Mouse (Mus musculus): ENCODE measurements around the gene 2310061I04Rik.

Gene 2310061I04Rik

DNA sequence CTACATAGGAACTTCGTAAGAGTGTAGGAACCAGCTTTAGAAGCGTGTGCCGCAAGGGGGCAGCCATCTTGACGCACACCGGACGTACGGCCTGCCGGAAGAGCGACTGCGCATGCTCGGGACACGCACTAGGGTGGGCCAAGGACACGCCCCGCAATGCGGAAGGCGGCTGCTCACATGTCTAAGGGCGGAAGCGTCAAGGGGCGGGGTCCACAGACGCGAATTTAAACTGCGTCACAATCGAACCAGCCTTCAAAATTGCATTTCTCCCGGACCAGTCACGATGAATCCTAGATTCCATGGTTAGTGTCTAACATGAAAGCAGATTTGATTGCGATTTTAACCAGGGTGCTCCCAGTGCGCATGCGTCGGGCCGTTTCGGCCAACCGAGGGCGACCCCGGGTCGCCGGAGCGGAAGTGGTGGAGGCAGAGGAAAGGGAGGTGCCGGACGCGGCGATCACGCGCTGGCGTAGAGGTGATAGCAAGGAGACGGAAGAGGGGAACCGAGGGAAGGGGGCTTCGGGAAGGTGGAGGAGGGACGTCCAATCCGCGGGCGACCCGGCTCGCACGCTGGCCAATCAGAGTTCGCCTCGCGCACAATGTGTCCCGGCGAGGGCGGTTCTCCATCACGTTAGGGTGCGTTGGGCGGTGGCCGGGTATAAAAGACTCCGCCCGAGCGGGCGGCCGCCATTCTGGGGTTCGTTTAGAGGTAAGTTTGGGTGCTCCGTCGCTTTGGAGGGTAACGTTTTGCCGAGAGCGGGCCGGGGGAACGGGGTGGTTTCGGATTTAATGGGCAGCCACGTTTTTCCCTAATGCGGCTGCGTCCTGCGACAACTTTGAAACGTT, 19.3 kb upstream of the 2310061I04Rik start, which contains the start of the genes Mrps18b and Ppp1r10:
Gene Mrps18b (minus strand): TSS at position 93 of the 846 bp plus-strand sequence.
Gene Ppp1r10 (plus strand): TSS at position 138 of the 846 bp plus-strand sequence.
- peak; percentile 96 for DNase-seq (ENCODE audit: extremely low read depth, low read depth)

DNA sequence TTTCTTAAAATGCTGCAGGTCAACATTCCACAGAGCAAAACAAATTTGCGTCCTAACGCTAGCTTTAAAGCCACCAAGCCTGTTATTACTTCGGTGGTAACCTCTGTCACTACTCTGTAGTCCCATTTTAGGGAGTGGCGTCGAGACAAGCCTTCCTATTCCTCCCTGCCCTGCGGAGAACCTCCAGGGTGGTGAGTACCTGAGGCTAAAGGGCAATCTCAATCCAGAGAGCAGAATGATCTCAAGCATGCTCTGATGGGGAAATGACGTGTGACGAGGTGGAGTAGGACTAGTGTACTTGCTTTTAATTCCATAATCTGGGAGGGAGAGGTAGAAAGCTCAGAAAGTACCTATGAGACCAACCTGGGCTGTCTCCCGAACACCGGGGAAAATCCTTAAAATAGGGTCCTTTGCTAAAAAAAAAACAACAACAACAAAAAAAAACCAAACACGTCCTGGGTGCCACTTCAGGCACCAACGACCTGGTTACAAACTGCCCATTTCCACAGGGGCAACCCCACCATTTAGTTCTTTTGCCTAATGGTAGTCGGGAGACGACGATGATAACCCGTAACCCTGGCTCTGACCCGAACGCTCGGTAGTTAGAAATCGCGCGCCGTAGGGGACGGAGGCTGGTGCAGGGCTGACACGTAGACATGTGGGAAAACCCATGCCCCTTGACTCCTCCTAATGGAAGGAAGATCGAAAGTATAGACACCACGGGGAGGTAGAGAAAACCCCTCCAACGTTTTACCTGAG, 18.5 kb upstream of the 2310061I04Rik start:
- DNase-seq (ENCODE audit: extremely low read depth, low read depth), result peak; percentile 40

DNA sequence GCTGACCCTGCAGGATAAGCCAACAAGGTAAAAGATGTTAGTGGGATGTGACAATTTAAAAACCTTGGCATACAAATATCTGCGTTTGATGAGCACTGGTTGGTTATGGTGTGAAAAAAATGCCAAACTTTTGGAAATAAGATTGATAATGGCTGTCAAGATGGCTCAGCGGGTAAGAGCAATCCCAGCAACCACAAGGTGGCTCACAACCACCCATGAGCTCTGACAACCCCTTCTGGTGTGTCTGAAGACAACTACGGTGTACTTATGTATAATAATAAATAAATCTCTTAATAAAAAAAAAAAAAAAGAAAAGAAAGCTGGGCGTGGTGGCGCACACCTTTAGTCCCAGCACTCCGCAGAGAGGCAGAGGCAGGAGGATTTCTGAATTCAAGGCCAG, 17.7 kb upstream of the 2310061I04Rik start:
- no peak for DNase-seq (ENCODE audit: extremely low read depth, low read depth)

DNA sequence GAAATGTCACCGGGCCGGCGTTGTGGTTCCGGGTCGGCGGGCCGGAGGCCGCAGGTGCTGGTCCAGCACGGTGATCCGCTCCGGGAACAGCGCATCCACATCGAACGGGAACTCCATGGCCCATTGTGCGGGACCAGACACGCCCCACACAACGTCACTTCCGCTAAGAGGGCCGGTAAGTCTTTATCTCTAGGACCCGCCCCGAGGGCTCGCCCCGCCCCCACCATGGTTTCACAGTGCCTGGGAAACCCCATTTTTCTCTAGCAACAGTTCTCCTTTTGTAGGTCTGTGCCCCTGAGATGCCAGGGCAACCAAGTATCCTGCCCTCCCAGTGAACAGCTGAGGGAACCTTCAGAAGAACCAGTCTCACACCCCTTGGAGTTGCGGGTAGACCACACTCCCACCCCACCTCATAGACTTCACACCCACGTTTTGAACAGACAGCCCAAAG, 12.7 kb upstream of the 2310061I04Rik start, which contains the start of gene Atat1:
Gene Atat1 (minus strand): TSS at position 157 of the 451 bp plus-strand sequence.
- DNase-seq (ENCODE audit: extremely low read depth, low read depth), result peak; percentile 85

DNA sequence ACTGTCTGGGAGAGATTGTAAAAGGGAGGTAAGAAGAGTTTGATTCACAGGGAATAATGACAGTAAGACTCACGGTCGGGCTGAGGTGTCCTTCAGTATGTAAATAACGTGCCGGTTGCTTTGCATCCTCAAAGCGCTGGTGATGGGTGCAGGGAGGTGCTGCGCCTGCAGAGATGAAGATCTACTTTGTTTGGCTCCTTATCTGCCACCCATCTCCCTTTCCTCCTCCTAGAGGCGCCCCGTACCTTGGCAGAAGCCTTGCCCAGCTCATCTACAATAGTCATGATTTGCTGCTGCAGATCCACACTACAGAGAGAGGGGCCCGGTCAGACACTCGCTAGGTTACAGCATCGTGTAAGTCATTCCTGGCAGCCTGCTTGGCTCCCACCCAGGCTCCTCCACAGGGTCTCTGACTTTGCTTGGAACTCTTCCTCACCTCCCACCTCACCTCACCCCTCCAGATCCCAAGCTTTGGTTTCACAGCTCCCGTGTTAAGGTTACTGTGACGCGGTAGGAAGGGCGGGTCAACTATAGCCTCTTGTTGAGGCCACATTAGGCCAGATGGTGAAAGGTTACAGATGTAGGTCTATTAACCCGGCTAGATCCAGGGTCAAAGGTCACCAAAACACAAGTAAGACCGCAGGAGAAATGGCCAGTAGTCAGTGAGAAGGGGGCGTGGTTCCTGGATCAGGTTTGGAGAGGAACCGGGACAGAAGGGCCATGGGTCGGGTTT, 12.1 kb upstream of the 2310061I04Rik start:
- no peak for DNase-seq (ENCODE audit: extremely low read depth, low read depth)

DNA sequence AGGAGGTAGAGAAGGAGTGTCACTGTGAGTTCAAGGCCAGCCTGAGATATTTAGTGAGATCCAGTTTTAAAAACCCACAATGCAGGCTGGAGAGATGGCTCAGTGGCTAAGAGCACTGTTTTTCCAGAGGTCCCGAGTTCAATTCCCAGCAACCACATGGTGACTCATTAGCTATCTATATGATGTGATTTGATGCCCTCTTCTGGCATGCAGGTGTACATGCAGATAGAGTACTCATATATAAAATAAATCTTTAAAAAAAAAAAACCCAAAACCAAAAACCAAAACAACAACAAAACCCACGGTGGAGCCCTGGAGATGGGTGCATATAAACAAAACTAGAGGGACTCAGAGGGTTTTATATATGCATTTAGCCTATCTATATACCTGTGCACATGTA, 10.4 kb upstream of the 2310061I04Rik start:
- DNase-seq (ENCODE audit: extremely low read depth, low read depth), result no peak

DNA sequence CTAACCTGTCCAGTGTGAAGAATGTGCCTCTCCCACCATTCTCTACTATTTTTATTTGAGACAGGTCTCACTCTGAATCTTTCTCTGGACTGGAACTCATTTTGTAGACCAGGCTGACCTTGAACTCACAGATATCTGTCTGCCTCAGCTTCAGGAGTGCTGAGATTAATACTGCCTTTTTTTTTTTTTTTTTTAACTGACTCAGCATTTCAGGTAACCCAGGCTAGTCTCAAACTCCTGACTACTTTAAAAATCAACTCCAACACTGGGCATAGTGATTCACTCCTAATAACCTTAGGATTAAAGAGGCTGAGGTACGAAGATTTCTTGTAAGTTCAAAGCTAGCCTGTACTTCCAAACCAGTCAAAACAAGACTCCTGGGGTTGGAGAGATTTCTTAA, 8.4 kb upstream of the 2310061I04Rik start:
- DNase-seq (ENCODE audit: extremely low read depth, low read depth), result no peak

DNA sequence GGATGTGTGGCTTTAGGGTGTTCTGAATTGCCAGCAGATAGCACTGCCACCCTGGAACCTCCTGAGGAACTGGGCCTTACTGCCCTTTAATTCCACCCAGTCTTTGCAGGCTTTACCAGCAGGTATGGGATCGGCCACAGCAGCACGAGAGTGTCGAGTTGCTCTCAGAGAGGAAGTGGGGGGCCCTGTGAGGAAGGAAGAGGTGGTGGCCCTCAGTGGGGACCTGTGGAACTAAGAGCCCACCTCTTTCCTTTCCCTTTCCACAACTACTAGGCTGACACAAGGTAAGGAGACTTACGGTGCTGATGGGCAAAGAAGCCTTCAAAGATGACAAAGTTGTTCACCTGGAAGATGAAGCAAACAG, 6.7 kb upstream of the 2310061I04Rik start:
- DNase-seq (ENCODE audit: extremely low read depth, low read depth), result no peak

DNA sequence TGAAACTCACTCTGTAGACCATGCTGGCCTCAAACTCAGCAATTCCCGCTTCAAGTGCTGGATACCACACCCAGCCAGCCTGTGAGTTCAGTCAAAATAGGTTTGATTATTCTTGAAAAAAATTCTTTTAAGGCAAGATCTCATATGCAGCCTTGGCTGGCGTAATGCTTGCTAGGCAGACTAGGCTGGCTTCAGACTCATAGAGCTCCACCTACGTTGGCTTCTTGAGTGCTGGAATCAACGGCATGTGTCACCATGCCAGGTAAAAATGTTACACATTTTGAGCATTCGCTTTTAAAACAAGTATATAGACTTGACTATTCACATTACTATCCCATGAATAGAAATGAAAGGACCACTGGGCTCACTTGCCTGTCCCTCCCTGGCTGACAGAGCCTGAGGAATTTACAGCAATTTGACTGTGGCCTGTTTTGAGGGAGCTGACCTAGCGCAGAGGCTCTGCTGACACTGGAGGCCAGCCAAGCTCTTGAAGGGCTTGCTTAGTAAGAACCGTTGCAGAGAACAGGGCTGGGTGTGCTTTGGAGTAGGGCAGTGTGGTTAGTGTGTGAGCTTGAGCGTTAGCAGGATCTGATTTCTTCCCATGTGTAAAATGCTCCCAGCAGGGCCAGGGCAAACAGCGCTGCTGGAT, 6.2 kb upstream of the 2310061I04Rik start:
- DNase-seq (ENCODE audit: extremely low read depth, low read depth), result no peak

DNA sequence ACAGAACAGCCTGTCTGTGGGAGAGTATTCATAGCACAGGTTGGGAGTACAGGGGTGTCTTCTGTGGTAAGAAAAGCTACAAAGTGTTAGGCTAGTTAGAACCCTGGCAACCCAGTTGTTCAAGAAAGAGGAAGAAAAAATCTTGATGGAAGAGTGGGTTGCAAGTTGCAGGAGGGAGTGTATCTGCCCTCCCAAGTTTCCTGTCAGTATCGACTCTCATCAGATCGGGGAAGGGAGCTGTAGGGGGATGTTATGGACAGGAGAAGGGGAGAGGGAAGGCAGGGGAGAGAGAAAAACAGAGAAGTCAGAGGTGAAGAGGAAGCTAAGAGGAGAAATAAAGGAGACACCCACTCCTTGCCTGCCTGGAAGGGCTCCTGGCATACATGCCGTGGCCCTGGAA, 3.4 kb upstream of the 2310061I04Rik start:
- DNase-seq (ENCODE audit: extremely low read depth, low read depth), result peak; percentile 90

DNA sequence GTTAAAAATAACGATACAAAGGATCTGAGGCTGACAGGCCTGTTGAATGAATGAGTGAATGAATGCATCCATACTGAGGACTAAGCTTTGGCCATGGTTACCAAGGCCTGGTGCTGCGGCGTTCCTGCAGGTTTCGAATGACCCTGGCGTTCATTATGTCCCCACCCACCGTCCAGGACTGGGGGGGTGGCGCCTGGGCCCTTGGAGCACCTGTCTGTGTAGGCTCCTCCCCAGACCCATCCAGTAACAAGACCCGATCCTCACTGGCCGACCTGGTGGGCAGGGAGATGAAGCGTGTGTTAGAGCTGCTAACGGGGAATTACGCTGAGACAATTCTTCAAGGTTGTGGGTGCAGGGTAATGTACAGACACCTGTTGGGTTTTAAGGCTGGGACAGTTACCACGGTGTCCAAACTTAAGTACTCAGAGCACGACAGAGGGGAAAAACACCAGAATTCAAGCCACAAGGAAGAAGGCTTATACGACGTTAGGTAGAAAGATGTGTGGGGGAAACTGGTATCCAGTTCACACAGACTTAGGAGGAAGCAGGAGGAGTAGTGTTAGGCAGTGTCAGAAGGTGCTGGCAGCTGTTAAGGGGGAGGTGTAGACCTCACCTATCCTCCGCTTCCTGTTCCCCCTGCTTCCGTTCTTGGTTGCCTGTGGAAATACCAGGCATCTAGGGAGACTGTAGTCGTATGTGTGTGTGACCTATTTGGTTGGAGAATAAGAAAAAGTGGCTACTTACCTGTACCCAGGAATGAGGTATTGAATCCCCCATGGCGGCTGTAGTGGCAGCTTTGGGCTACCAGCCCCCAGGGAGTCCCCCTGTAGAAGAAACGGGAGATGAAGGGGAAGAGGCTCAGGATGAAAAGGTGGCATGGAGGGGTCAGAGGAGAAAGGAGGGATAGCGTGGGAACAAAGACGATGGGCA, 678 bp upstream of the 2310061I04Rik start:
- no peak for DNase-seq (ENCODE audit: extremely low read depth, low read depth)

DNA sequence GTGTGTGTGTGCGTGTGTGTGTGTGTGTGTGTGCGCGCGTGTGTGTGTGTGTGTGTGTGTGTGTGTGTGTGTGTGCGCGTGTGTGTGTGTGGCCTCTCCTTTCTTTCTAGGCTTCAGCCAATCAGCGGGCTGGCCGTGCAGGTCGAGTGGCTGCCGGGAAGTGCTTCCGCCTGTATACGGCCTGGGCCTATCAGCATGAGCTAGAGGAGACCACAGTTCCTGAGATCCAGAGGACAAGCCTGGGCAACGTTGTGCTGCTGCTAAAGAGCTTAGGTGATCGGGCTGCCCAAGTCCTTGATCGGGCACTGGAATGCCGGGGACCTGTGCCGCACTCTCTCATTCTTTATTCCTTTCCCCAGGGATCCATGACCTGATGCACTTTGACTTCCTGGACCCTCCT, 9.5 kb downstream of the 2310061I04Rik start:
- DNase-seq (ENCODE audit: extremely low read depth, low read depth), result no peak

DNA sequence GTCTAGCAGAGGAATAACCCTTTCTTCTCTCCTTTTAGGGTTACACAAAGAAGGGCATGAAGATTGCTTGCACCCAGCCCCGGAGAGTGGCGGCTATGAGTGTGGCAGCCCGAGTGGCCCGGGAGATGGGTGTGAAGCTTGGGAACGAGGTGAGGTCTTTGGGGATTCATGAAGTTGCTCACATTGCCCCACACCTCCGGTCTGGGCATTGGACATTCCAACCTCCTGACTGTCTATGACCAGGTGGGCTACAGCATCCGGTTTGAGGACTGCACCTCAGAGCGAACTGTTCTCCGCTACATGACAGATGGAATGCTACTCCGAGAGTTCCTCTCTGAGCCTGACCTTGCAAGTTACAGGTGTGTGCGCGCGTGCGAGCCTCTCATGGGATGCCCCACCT, 13.5 kb downstream of the 2310061I04Rik start:
- DNase-seq (ENCODE audit: extremely low read depth, low read depth), result no peak

DNA sequence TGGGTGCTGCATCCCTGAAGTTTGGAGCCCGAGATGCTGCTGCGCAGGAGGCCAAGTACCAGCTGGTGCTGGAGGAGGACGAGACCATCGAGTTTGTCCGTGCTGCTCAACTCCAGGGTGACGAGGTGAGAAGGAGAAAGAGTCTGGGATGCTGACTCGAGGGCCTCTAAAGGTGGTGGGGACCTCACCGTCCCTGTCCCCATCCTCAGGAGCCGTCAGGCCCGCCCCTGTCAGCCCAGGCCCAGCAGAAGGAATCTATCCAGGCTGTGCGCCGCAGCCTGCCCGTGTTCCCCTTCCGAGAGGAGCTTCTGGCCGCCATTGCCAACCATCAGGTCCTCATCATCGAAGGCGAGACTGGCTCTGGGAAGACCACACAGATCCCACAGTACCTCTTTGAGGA, 14.3 kb downstream of the 2310061I04Rik start:
- no peak for DNase-seq (ENCODE audit: extremely low read depth, low read depth)

DNA sequence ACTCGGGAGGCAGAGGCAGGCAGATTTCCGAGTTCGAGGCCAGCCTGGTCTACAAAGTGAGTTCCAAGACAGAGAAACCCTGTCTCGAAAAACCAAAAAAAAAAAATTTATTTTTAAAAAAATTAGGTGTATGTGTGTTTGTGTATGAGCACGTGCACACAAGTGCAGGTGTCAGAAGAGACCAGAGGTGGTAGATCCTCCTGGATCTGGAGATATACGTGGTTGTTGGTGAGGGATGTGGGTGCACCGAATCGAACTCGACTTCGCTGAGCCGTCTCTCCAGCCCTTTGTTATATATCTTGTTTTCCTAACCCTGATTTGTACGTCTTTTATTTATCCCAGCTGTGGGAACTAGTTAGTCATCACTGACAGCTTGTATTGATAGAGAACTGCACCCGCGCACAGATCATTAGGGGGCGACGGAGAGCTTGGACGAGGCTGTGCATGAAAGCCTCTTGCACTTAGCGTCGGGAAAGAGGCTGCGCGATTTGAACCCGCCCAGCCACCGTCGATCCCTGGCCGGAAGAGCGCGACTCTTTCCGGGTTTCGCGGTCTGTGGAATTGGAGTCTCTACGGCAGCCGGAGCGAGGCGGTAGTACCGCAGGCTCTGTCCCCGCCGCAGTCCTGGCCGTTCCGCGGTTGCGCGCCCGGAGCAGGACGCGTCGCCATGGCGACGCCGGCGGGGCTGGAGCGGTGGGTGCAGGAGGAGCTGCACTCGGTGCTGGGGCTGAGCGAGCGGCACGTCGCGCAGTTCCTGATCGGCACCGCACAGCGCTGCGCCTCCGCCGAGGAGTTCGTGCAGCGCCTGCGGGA, 17.8 kb downstream of the 2310061I04Rik start, which contains the start of gene Dhx16:
Gene Dhx16 (plus strand): TSS at position 575 of the 813 bp plus-strand sequence.
- peak; percentile 92 for DNase-seq (ENCODE audit: extremely low read depth, low read depth)

DNA sequence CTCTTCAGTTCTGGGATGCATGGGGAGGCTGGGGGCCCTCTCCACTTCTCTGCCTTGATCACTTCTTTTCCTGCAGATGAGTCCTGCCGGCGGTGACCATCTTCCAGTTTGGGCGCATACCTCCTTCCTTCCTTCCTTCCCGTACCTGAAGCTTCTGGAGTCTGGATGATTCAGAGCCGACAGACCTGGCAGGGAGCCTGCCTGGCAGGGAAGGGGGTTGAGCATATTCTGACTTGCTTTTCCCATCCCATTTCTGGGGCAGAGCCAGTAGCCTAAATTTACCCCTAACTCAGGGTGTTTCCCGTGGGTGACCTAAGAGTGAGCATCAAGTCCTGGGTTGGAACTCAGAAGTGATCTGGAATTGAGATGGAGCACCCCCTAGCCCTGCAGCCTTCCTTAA, 22.5 kb downstream of the 2310061I04Rik start:
- DNase-seq (ENCODE audit: extremely low read depth, low read depth), result no peak

DNA sequence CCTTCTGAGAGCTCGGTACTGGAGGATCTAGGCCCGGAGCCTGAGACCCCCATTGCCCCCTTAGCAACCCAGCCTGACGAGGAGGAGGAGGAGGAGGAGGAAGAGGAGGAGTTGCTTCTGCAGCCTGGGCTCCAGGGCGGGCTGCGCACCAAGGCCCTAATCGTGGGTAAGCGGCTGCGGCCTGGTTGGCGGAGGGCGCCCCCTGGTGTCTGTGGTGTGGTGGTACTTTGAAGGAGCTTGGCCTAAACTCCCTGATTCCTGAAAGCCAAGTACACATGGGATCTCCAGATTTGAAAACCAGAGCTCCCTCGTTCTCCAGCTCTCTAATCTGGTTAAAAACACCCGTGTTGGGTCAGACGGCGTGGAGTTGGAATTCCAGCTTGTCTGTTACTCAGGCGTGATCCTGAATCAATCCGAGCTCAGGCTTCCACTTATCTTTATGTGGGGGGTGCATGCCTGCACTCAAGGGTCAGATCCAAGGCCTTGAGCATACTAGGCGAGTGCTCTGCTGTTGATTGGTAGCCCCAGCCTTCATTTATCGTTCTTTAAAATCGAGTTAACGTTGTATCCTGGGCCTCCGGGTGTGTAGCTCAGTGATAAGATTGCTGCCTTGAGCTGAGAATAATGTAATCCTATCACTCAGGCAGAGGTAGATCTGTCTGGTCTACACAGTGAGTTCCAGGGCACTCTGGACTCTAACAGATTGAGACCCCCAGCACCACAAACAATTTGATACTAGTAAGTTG, 23.3 kb downstream of the 2310061I04Rik start:
- DNase-seq (ENCODE audit: extremely low read depth, low read depth), result no peak

All from MEL-GATA-1-ER (cell line).